Mouse (Mus musculus) urinary bladder, postnatal 25 days (tissue): ENCODE data around the gene Cdkl4.

Experiments used
- DNase-seq: peaks from one replicate; pipeline ENCODE4 v3.0.0; 2022; ENCODE audit warnings: low spot score

The Cdkl4 gene

GRCm38 (mm10) chr17:80480031-80480854 is 97.4 kb downstream of the Cdkl4 start, which contains the start of gene Sos1:
Gene Sos1 (minus strand): TSS chr17:80480453.
- peak; percentile 97 for DNase-seq

GRCm38 (mm10) chr17:80479295-80480030 is 98.2 kb downstream of the Cdkl4 start:
- DNase-seq, result peak; percentile 51

- DNase-seq, result no peak
These were observed 99.9 kb downstream of the Cdkl4 start for GRCm38 (mm10) chr17:80477679-80478078.

GRCm38 (mm10) chr17:80476496-80476895 is 101.1 kb downstream of the Cdkl4 start:
- no peak for DNase-seq
